Mouse (Mus musculus) heart, embryonic 15.5 days (tissue): ENCODE data around the gene Naif1. TPM values are rescaled to one million over a fixed set of nuclear protein-coding genes. Genes with fewer than 3 reads are reported as not detected.

Experiments
- ATAC-seq: fragments of 200-750 bp; cut with Nextera tagmentation; replicated peaks from 2 replicates; pipeline ENCODE4 v1.8.0; 2017; ENCODE audit warnings: low read depth, moderate TSS enrichment; ENCODE audit not compliant: insufficient number of reproducible peaks, insufficient read depth, low FRiP score
- H3K27ac ChIP-seq: fragments of 300-500 bp; sonication (generic); 2 replicates; pipeline ENCODE4 v1.5.1; 2015; ENCODE audit warnings: mild to moderate bottlenecking, inconsistent platforms
- H3K27me3 ChIP-seq: fragments of 300-500 bp; sonication (generic); 2 replicates; pipeline ENCODE4 v1.6.1; 2015; ENCODE audit warnings: inconsistent platforms
- H3K36me3 ChIP-seq: fragments of 300-500 bp; sonication (generic); 2 replicates; pipeline ENCODE4 v1.6.1; 2015; ENCODE audit warnings: mild to moderate bottlenecking, inconsistent platforms
- H3K4me1 ChIP-seq: fragments of 300-500 bp; sonication (generic); replicated peaks from 2 replicates; pipeline ENCODE4 v1.6.1; 2015; ENCODE audit warnings: inconsistent platforms
- H3K4me2 ChIP-seq: fragments of 300-500 bp; sonication (generic); 2 replicates; pipeline ENCODE4 v1.6.1; 2015; ENCODE audit warnings: inconsistent platforms, mild to moderate bottlenecking, moderate library complexity
- H3K4me3 ChIP-seq: fragments of 300-500 bp; sonication (generic); 2 replicates; pipeline ENCODE4 v1.5.1; 2015; ENCODE audit warnings: mild to moderate bottlenecking, inconsistent platforms
- H3K9ac ChIP-seq: fragments of 300-500 bp; sonication (generic); 2 replicates; pipeline ENCODE4 v1.6.1; 2015; ENCODE audit warnings: mild to moderate bottlenecking, inconsistent platforms
- H3K9me3 ChIP-seq: fragments of 300-500 bp; sonication (generic); replicated peaks from 2 replicates; pipeline ENCODE4 v1.6.1; 2016; ENCODE audit warnings: inconsistent platforms
- WGBS: fragments of 180-500 bp; shearing (Covaris S2); methylation state at CpG from one replicate; pipeline ENCODE4 v1.1.7; 2015; ENCODE audit warnings: mixed read lengths; 5-methylcytosine and 5-hydroxymethylcytosine counted together
- polyA plus RNA-seq: library from polyadenylated mRNA; unstranded; fragments of >200 nt; fragmentation: Nextera tagmentation; extraction: Ambion mirVana; gene quantifications from 2 replicates; pipeline ENCODE4 v1.2.1, GENCODE M21; 2015

Naif1 gene
- polyA plus RNA-seq, 1 experiment from 2014 or later: 4.0 TPM

DNA sequence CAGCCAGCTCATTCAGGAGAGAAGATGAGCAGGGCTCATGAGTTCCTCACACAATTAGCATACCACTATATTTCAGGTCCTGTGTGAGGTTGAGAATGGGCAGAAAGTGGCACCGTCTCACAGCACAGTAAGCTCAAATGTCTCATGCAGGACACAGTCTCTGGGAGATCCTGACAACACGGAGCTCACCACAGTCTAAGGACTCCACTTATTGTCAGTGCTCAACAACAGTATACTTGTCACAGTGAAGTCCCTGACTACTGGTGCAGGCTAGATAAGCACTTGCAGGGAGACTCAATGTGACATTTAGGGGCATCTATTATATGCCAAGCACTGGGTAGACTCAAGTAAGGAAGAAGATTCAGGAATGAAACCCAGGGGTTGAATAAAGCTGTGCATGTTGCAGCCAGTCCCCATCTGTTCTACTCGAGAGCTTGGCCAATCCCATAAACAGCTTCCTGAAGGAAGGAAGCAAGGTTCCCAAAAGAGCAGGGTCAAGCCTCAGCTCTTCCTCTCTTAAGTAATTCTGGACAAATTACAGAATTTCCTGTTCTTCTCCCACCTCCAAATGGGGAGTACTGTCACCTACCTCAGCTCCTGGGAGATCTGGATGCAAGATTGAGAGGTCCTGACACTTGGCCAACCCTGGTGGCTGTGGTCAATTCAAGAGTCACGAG is 20.9 kb upstream of the Naif1 start:
- Histone ChIP-seq H3K9ac (no peak overlapping the region), H3K4me2 (0 out of 2 replicates have a peak overlapping the region, but pooled peaks have one; percentile 12), H3K9me3 (no peaks in the 10 kb centered on the region), H3K4me3 (no peak overlapping the region), H3K36me3 (no peaks in the 10 kb centered on the region), H3K27me3 (no peaks in the 10 kb centered on the region), H3K27ac (peak overlapping the region; percentile 24), H3K4me1 (peaks cover 37% of the 10 kb centered on the region)
- 65% methylated on average over 4 of the region's 4 CpGs for WGBS
- no peak for ATAC-seq

DNA sequence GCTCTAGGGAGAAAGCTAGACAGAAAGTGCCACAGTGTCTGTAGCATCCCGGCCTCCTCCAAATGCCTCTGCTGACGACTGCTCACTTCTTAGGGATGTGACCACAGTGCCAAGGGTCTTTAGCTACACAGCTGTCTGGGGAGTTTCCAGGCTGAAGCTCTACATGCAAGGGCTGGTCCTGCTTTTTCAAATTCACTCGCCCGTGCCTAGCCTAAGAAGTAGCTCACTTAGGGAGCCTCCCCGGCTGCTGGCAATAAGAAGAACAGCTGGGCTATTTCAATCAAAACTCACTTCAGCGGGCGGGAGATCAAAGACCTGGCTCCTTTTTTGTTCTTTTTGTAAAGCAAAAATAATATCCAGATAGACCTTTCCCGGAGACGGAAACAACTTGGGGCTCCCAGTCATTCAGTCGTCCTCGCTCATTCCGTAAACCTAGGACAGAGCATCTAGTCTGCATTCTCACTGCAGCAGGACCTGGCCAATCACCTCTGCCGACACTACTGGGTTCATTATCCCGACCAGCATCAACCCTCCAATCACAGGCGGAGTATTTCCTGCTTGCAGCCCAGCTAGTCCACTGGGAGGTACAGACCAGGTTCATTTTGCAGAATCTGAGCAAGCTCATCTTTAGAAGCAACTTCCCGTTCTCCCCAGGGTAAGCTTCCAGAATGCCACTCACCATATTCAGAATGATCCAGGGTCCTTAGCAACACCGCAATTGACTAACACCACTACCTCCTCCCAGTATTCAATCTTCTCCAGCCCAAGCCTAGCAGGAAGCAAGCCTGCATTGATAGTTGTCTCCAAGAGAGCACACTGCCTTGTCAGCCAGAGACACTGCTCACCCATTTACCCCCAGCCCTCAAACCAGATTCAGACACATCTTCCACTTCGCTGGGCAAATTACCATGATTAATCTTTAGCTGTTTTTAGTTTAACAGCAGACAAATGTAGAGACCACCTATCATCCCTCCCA is 19.3 kb upstream of the Naif1 start:
- Histone ChIP-seq H3K4me1 (peaks cover 27% of the 10 kb centered on the region), H3K27ac (peak overlapping the region; percentile 63), H3K9me3 (no peaks in the 10 kb centered on the region), H3K36me3 (no peaks in the 10 kb centered on the region), H3K9ac (0 out of 2 replicates have a peak overlapping the region, but pooled peaks have one; percentile 35), H3K27me3 (no peaks in the 10 kb centered on the region), H3K4me2 (peak overlapping the region; percentile 63), H3K4me3 (peak overlapping the region; percentile 43)
- peak; percentile 83 for ATAC-seq
- WGBS: 13% methylated on average over 18 of the region's 18 CpGs

DNA sequence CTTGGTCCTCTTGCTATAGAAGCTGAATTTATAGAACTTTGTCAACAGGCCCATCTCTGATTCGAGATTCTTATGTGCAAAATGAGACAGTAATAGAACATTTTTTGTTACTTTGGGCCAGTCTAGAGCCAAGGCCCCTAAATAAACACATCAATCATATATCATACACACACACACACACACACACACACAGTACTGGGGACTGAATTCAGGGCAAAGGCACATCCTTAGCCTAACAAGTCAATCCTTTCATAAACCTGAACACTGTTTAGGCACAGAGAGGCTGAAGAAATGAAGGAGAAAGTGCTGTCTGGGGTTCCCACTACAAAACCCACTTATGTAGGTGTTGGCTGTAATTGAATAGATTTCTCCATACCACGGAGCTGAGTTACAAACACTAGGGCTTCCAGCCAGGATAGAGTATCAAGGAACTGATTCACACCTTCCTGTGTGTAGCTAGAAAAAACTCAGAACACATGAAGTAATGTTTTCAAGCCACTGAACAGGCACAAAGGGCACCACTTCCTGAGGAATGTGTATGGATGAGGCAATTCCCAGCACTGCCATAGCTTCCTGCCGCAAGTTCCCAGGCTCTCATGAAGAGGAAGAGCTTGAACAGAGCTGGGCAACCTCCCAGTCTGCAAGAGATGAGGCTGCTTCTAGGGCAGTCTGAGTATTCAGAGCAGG is 13.4 kb upstream of the Naif1 start:
- Histone ChIP-seq H3K4me2 (no peak overlapping the region), H3K36me3 (no peaks in the 10 kb centered on the region), H3K27ac (peak overlapping the region; percentile 80), H3K9me3 (no peaks in the 10 kb centered on the region), H3K4me1 (peaks cover 34% of the 10 kb centered on the region), H3K4me3 (no peak overlapping the region), H3K9ac (no peak overlapping the region), H3K27me3 (no peaks in the 10 kb centered on the region)
- peak; percentile 83 for ATAC-seq
- WGBS: 49% methylated on average over 3 of the region's 3 CpGs

DNA sequence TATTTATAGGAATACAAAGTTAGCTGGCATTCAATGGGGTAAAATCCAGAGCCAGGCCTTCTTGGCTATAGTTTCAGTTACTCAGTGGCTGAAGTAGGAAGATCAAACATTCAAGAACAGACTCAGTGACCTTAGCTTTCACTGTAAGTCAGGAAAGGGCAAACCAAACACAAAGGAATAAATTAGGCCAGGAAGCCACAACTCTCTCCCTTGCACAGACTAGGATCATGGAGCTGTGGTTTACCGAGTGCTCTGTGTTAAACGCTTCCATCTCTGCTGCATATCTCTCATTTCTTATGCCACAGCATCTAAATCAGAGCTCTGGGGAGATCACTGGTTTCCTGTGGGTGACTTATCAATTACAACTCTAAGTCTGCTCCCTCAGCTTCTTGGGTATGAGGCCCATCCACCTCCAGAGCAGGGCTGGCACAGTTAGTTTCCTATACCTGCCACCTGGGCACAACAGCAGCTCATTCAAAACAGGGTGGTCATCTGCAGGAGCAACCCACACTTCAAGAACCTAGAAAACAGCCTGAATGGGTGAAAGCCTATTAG is 12.6 kb upstream of the Naif1 start:
- H3K27me3 ChIP-seq: no peaks in the 10 kb centered on the region
- H3K9ac ChIP-seq: no peak overlapping the region
- peaks cover 34% of the 10 kb centered on the region for H3K4me1 ChIP-seq
- no peak overlapping the region for H3K4me2 ChIP-seq
- H3K4me3 ChIP-seq: no peak overlapping the region
- no peak for ATAC-seq
- H3K36me3 ChIP-seq: no peaks in the 10 kb centered on the region
- peak overlapping the region; percentile 80 for H3K27ac ChIP-seq
- no peaks in the 10 kb centered on the region for H3K9me3 ChIP-seq
- WGBS: 70% methylated on average over 2 of the region's 2 CpGs

DNA sequence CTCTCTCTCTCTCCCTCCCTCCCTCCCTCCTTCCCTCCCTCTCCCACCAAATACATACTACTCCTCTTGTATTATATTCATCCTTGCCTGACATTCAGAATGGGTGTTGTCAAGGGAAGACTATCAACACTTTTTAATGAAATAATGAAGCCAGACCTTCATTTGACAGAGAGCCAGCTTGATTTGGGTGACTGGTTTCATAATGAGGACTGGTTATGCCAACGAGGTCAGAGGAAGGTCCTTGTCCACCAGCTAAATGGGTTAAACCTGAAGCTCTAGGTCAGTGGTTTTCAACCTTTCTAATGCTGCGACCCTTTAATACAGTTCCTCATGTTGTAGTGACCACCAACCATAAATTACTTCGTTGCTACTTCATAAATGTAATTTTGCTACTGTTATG is 11.5 kb upstream of the Naif1 start:
- H3K9me3 ChIP-seq: no peaks in the 10 kb centered on the region
- no peak overlapping the region for H3K4me2 ChIP-seq
- no peak for ATAC-seq
- no peaks in the 10 kb centered on the region for H3K27me3 ChIP-seq
- WGBS: 83% methylated on average over 3 of the region's 3 CpGs
- no peaks in the 10 kb centered on the region for H3K36me3 ChIP-seq
- H3K4me3 ChIP-seq: no peak overlapping the region
- no peak overlapping the region for H3K9ac ChIP-seq
- peaks cover 34% of the 10 kb centered on the region for H3K4me1 ChIP-seq
- H3K27ac ChIP-seq: no peak overlapping the region

DNA sequence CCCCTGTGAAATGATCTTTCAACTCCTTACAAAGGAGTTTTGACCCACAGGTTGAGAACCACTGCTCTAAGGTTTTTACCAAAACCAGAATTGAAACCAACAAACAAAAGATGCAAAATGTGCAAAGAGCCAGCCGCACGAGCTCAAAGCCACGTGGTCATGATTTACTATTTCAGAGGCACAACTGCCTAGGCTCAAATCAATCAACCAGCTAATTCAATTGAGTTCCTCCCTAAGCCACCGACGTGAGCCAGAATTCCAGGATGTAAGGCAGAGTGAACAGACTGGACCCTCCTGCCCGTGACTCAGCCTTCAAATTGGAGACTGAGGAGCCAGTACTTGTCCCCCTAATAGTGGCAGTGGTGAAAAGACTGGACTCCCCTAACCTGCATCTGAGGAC is 11.1 kb upstream of the Naif1 start:
- Histone ChIP-seq H3K9me3 (no peaks in the 10 kb centered on the region), H3K4me1 (peaks cover 34% of the 10 kb centered on the region), H3K36me3 (no peaks in the 10 kb centered on the region), H3K9ac (no peak overlapping the region), H3K27me3 (no peaks in the 10 kb centered on the region), H3K27ac (no peak overlapping the region), H3K4me3 (no peak overlapping the region), H3K4me2 (no peak overlapping the region)
- ATAC-seq: no peak
- 62% methylated on average over 6 of the region's 6 CpGs for WGBS

GRCm38 (mm10) chr2:32440164-32440563 is 10.1 kb upstream of the Naif1 start:
- H3K4me1 ChIP-seq: peaks cover 34% of the 10 kb centered on the region
- no peak overlapping the region for H3K9ac ChIP-seq
- 51% methylated on average over 2 of the region's 2 CpGs for WGBS
- H3K36me3 ChIP-seq: no peaks in the 10 kb centered on the region
- H3K4me3 ChIP-seq: no peak overlapping the region
- H3K9me3 ChIP-seq: no peaks in the 10 kb centered on the region
- no peaks in the 10 kb centered on the region for H3K27me3 ChIP-seq
- peak overlapping the region; percentile 5; the same call in 1 of the 2 replicates for H3K27ac ChIP-seq
- H3K4me2 ChIP-seq: no peak overlapping the region
- ATAC-seq: no peak

DNA sequence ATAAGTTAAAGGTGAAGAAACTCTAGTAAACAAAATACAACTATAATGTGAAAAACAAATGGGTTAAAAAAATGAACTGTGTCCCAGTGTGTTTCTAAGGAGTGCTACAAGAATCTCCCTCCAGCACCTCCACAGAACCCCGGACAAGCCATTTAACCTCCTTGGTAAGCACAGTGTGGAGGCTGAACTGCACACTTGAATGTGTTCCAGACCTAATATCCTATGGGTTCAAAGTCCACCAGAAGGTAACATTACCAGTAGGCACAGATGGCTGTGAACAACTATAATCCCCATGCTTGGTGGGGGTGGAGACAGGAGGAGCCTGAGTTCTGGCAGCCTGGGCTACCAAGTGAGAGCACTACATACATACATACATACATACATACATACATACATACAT is 9.6 kb upstream of the Naif1 start:
- Histone ChIP-seq H3K27me3 (no peaks in the 10 kb centered on the region), H3K9me3 (no peaks in the 10 kb centered on the region), H3K4me3 (no peak overlapping the region), H3K4me2 (no peak overlapping the region), H3K36me3 (no peaks in the 10 kb centered on the region), H3K27ac (no peak overlapping the region), H3K9ac (no peak overlapping the region), H3K4me1 (peaks cover 34% of the 10 kb centered on the region)
- ATAC-seq: no peak
- 76% methylated on average over 1 of the region's 1 CpGs for WGBS

DNA sequence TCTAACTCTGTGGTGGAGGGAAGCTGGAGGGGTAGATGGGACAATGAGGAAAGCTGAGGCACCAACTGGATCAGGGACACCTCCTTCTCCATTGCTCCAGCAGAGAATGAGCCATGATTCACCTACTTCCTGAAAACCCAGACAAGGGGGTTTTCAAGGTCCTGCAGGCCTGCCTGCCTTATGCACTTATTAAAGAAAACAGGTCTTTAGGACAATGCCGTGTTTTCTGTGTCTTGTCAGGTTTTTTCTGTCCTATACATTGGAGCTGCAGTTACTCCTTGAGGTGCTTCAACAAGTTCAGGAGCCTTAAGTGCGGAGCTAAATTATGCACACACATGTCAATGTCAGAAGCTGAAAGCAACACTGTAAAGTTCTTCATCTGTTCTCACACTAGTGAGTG is 8.7 kb upstream of the Naif1 start:
- 82% methylated on average over 2 of the region's 2 CpGs for whole genome bisulfite sequencing
- no peaks in the 10 kb centered on the region for H3K36me3 ChIP-seq
- H3K4me2 ChIP-seq: no peak overlapping the region
- H3K27me3 ChIP-seq: no peaks in the 10 kb centered on the region
- no peak for ATAC-seq
- no peak overlapping the region for H3K9ac ChIP-seq
- peaks cover 30% of the 10 kb centered on the region for H3K4me1 ChIP-seq
- H3K9me3 ChIP-seq: no peaks in the 10 kb centered on the region
- H3K4me3 ChIP-seq: no peak overlapping the region
- H3K27ac ChIP-seq: no peak overlapping the region

DNA sequence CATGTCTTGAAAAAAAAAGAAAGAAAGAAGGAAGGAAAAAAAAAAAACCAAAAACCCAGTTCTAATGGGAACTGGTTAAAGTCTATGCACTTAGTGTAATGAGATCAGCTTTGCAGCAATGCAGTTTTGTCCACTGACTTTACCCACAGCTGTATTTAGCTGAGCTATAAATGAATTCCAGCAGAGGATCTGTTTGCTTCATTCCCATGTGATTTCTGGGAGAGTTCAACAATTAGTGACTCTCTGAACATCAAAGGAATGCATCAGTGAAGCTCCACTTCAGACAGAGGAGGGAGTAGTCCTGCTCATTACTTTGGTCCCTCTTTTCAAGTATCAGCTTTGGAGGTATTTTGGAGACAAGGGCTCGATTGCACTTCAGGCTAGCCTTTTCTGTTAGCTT is 4.7 kb upstream of the Naif1 start:
- ATAC-seq: no peak
- H3K4me1 ChIP-seq: peaks cover 32% of the 10 kb centered on the region
- 72% methylated on average over 1 of the region's 1 CpGs for WGBS
- no peaks in the 10 kb centered on the region for H3K36me3 ChIP-seq
- H3K27me3 ChIP-seq: no peaks in the 10 kb centered on the region
- no peak overlapping the region for H3K4me2 ChIP-seq
- H3K9ac ChIP-seq: no peak overlapping the region
- H3K4me3 ChIP-seq: no peak overlapping the region
- no peak overlapping the region for H3K27ac ChIP-seq
- no peaks in the 10 kb centered on the region for H3K9me3 ChIP-seq
